Mouse (Mus musculus): Measurements from ENCODE around the gene Slc25a15. TPM values are rescaled to one million over a fixed set of nuclear protein-coding genes. Genes with fewer than 3 reads are reported as not detected.
A peak's percentile ranks its signal among the peaks of the same experiment; 100 is the strongest.

The Slc25a15 gene
- polyA plus RNA-seq, 1 experiment from 2014 or later, result 7.4 TPM

DNA sequence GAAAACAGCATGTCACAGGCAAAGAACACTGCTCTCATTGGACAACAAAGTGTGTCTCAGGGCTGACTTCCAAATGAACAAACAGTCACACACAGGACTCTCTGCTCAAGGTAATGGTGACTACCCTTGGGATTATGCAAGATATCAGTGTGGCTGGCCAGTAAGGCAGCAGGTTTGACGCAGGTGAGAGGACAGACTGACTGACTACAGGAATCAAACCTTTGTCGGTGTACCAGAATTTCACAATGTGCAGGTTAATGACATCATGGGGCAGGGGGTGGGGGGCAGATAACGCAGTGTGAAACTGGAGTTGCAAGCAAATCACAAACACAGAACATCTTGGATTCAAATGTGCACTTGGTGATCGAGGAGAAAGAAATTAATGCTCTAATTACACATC, 2.2 kb upstream of the Slc25a15 start:
- 91% methylated on average over 4 of the region's 4 CpGs for WGBS
- ATAC-seq (no peak), DNase-seq (ENCODE audit: low spot score) (no peak)
- no peak overlapping the region for H3K9ac ChIP-seq (replicated peaks; ENCODE audit: low read depth)
- H3K27me3 ChIP-seq (replicated peaks; ENCODE audit: insufficient read depth, low read length), result no peaks in the 10 kb centered on the region
- H3K9me3 ChIP-seq (ENCODE audit: low read length), result no peaks in the 10 kb centered on the region
- H3K4me3 ChIP-seq (ENCODE audit: low read depth, low read length), result no peak overlapping the region
- peaks cover 6% of the 10 kb centered on the region; the same call in 1 of the 2 replicates for H3K4me1 ChIP-seq (ENCODE audit: insufficient read depth, low read depth, low read length)
- no peak overlapping the region for H3K4me2 ChIP-seq (replicated peaks; ENCODE audit: low read depth, low read length)
- no peak overlapping the region for H3K27ac ChIP-seq (ENCODE audit: low read length)
- no peaks in the 10 kb centered on the region for H3K36me3 ChIP-seq (ENCODE audit: insufficient read depth, low read length)
- no peak for TF ChIP-seq EP300 (IDR thresholded peaks at IDR 0.05)
- no peak for TF ChIP-seq CTCF (IDR thresholded peaks at IDR 0.05)

DNA sequence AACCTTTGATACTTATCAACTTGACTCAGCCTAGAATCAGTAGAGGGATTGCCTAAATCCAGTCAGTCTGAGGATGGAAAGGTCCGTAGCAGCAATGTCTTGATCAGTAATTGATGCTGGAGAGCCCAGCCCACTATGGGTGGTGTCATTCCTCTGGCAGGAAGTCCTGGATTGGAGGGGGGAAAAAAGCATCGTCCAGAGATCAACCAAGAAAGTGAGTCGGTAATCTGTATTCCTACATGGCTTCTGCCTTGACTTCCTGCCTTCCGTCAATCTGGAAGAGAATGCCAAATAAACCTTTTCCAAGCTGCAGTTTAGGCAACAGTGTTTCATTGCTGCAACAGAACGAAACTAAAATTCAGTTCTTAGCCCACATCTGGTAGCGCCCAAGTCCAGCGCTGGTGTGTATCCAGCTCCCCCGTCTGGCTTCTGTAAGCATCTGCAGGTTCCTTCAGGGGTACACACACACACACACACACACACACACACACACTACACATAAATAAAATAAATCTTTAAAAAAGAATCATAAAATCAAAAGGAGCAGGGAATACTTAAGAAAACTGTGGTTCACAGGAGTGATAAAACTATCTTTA, 986 bp upstream of the Slc25a15 start:
- Histone ChIP-seq H3K27me3 (replicated peaks; ENCODE audit: insufficient read depth, low read length) (no peaks in the 10 kb centered on the region), H3K9me3 (ENCODE audit: low read length) (no peaks in the 10 kb centered on the region), H3K9ac (replicated peaks; ENCODE audit: low read depth) (0 out of 2 replicates have a peak overlapping the region, but pooled peaks have one; percentile 71), H3K36me3 (ENCODE audit: insufficient read depth, low read length) (no peaks in the 10 kb centered on the region), H3K4me2 (replicated peaks; ENCODE audit: low read depth, low read length) (peak overlapping the region; percentile 86), H3K27ac (ENCODE audit: low read length) (peak overlapping the region; percentile 81; the same call in 1 of the 2 replicates), H3K4me1 (ENCODE audit: insufficient read depth, low read depth, low read length) (peaks cover 6% of the 10 kb centered on the region; the same call in 1 of the 2 replicates), H3K4me3 (ENCODE audit: low read depth, low read length) (no peak overlapping the region; the same call in 1 of the 2 replicates)
- WGBS, result 73% methylated on average over 8 of the region's 8 CpGs
- no peak for DNase-seq (ENCODE audit: low spot score)
- TF ChIP-seq EP300 (IDR thresholded peaks at IDR 0.05) (no peak), CTCF (IDR thresholded peaks at IDR 0.05) (no peak)
- no peak for ATAC-seq

DNA sequence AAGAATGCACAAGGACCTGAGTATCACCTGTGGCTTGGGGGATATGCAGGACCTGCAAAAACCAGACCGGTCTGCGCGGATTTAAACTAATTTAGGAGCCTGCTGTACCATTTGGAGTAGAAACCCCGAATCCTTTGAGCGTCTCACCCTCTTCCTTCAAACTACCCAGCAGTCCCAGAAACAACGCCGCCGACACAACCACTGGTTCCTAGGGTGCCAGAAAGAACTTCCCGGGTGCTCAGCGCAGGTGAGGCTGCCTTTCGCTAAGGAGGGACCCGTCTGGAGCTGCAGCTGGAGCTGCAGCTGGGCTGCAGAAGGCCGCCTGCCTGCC, 621 bp downstream of the Slc25a15 start:
- H3K4me2 ChIP-seq (replicated peaks; ENCODE audit: low read depth, low read length), result peak overlapping the region; percentile 86

DNA sequence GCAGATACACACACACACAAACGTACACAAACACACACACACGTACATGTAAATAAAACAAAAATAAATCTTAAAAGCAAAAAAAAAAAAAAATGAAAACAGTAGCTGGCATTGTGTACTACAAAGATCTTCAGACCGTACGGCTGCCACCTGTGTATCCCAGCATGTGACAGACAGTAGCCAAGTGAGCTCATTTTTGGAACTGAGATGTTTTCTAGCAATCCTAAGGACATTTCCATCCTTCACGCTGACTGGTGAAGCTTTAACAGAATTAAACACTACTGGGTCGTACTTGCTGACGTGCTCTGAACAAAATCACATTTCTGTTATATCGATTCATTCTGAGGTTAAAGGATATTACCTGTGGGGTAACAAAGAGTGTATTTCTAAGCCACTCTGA, 3.1 kb downstream of the Slc25a15 start:
- WGBS, result 95% methylated on average over 8 of the region's 8 CpGs
- no peaks in the 10 kb centered on the region for H3K27me3 ChIP-seq (replicated peaks; ENCODE audit: insufficient read depth, low read length)
- H3K9ac ChIP-seq (replicated peaks; ENCODE audit: low read depth), result no peak overlapping the region
- no peak overlapping the region for H3K27ac ChIP-seq (ENCODE audit: low read length)
- no peak overlapping the region for H3K4me2 ChIP-seq (replicated peaks; ENCODE audit: low read depth, low read length)
- DNase-seq (ENCODE audit: low spot score), result no peak
- no peaks in the 10 kb centered on the region for H3K9me3 ChIP-seq (ENCODE audit: low read length)
- peaks cover 6% of the 10 kb centered on the region; the same call in 1 of the 2 replicates for H3K4me1 ChIP-seq (ENCODE audit: insufficient read depth, low read depth, low read length)
- H3K4me3 ChIP-seq (ENCODE audit: low read depth, low read length), result no peak overlapping the region
- no peak for ATAC-seq
- TF ChIP-seq EP300 (IDR thresholded peaks at IDR 0.05), result no peak
- no peak for TF ChIP-seq CTCF (IDR thresholded peaks at IDR 0.05)
- H3K36me3 ChIP-seq (ENCODE audit: insufficient read depth, low read length), result 0 out of 2 replicates have a peak, but pooled peaks cover 4% of the 10 kb centered on the region

More for the DNA sequence above, 621 bp downstream of the Slc25a15 start:
- H3K27ac ChIP-seq (ENCODE audit: low read length), result peak overlapping the region; percentile 81
- TF ChIP-seq CTCF (IDR thresholded peaks at IDR 0.05) (no peak), EP300 (IDR thresholded peaks at IDR 0.05) (no peak)
- H3K36me3 ChIP-seq (ENCODE audit: insufficient read depth, low read length), result no peaks in the 10 kb centered on the region
- ATAC-seq, result no peak
- no peaks in the 10 kb centered on the region for H3K9me3 ChIP-seq (ENCODE audit: low read length)
- WGBS, result 2% methylated on average over 13 of the region's 13 CpGs
- DNase-seq (ENCODE audit: low spot score), result no peak
- peak overlapping the region; percentile 86 for H3K4me3 ChIP-seq (ENCODE audit: low read depth, low read length)
- peaks cover 6% of the 10 kb centered on the region; the same call in 1 of the 2 replicates for H3K4me1 ChIP-seq (ENCODE audit: insufficient read depth, low read depth, low read length)
- no peaks in the 10 kb centered on the region for H3K27me3 ChIP-seq (replicated peaks; ENCODE audit: insufficient read depth, low read length)
- peak overlapping the region; percentile 71 for H3K9ac ChIP-seq (replicated peaks; ENCODE audit: low read depth)

DNA sequence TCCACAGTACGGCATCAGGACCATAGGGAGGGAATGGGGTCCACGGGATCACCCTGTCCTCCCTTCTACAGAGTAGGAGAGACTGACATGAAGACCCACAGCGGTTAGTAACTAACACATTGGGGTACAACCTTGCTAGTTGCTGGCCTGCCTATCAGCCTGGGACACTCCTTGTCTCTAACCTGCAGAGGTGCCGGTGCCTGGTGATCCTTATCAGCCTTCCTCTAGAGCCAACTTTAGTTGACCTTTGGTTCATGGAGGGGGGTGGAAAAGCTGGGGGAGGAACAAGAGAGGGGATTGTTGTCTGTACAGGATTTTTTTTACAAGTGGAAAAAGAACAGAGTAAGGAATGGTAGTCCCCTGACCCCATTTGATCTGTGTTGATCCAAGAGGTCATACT, 3.9 kb downstream of the Slc25a15 start:
- Histone ChIP-seq H3K4me1 (ENCODE audit: insufficient read depth, low read depth, low read length) (peaks cover 6% of the 10 kb centered on the region; the same call in 1 of the 2 replicates), H3K9ac (replicated peaks; ENCODE audit: low read depth) (no peak overlapping the region), H3K27ac (ENCODE audit: low read length) (no peak overlapping the region), H3K4me2 (replicated peaks; ENCODE audit: low read depth, low read length) (no peak overlapping the region), H3K4me3 (ENCODE audit: low read depth, low read length) (no peak overlapping the region), H3K36me3 (ENCODE audit: insufficient read depth, low read length) (0 out of 2 replicates have a peak, but pooled peaks cover 4% of the 10 kb centered on the region), H3K27me3 (replicated peaks; ENCODE audit: insufficient read depth, low read length) (no peaks in the 10 kb centered on the region), H3K9me3 (ENCODE audit: low read length) (no peaks in the 10 kb centered on the region)
- TF ChIP-seq EP300 (IDR thresholded peaks at IDR 0.05), result no peak
- TF ChIP-seq CTCF (IDR thresholded peaks at IDR 0.05), result no peak
- WGBS, result 69% methylated on average over 4 of the region's 4 CpGs
- ATAC-seq, result no peak
- no peak for DNase-seq (ENCODE audit: low spot score)

DNA sequence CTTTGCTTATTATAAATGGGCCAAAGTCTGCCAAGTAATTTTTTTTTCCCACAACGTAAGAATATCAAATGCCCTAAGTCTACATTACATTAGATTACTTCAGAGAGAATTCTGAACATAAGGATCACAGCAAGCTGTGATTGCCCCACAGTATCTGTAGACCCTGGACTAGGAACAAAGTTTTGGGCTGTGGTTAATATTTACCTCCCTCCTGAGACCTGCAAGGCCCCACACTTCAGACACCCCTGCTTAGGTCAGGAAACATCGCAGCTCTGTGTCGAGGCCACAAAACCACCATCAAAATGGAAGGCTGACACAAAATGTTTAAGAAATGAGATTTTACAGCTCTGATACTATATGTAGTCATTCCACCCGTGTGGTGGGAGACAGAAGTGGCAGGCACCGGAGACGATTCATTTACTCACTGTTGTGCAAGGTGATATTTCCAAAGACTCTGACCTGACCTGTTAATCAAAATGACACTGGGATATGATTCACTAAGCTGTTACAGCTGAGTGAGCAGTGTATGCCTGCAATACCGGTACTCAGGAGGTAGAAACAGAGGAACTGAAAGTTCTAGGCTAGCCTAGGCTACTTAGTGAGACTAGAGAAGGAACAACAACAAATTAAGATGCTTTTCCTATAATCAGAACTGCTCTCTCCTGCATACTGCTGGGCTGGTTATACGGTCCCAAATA, 7.5 kb downstream of the Slc25a15 start:
- 78% methylated on average over 8 of the region's 8 CpGs for WGBS

More for the DNA sequence above, 7.5 kb downstream of the Slc25a15 start:
- Histone ChIP-seq H3K4me2 (replicated peaks; ENCODE audit: low read depth, low read length) (no peak overlapping the region), H3K36me3 (ENCODE audit: insufficient read depth, low read length) (0 out of 2 replicates have a peak, but pooled peaks cover 4% of the 10 kb centered on the region), H3K4me1 (ENCODE audit: insufficient read depth, low read depth, low read length) (no peaks in the 10 kb centered on the region), H3K27me3 (replicated peaks; ENCODE audit: insufficient read depth, low read length) (no peaks in the 10 kb centered on the region), H3K9ac (replicated peaks; ENCODE audit: low read depth) (no peak overlapping the region), H3K4me3 (ENCODE audit: low read depth, low read length) (no peak overlapping the region), H3K9me3 (ENCODE audit: low read length) (no peaks in the 10 kb centered on the region), H3K27ac (ENCODE audit: low read length) (no peak overlapping the region)
- ATAC-seq (no peak), DNase-seq (ENCODE audit: low spot score) (no peak)
- TF ChIP-seq EP300 (IDR thresholded peaks at IDR 0.05) (no peak), CTCF (IDR thresholded peaks at IDR 0.05) (no peak)
